Mouse (Mus musculus): ENCODE data around the gene Olfr1392. TPM values are rescaled to one million over a fixed set of nuclear protein-coding genes. Genes with fewer than 3 reads are reported as not detected.

Gene Olfr1392
- total and polyA plus RNA-seq, 2 experiments = 0.09 TPM; not detected in 1

DNA sequence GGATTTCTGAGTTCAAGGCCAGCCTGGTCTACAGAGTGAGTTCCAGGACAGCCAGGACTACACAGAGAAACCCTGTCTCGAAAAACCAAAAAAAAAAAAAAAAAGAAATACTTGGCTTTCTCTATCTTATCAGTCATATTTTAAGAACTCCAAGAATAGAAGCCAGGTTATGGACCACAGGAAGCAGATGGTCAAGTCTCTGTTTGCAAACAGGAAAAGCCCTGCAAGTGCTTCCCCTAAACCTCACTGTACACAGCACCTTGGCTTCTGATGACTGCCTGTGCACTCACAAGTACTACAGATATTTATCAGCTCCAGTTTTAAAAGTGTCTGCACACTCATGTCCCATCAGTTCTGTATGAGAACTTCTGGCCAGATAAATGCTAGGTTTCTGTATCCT, 43.6 kb upstream of the Olfr1392 start:
- no peaks in the 10 kb centered on the region; the same call in 1 of the 2 replicates for H3K79me2 ChIP-seq (ENCODE audit: control insufficient read depth, insufficient read depth, low read length)
- no peak overlapping the region for H3K4me3 ChIP-seq (ENCODE audit: insufficient read depth, low read depth, low read length)
- H3K36me3 ChIP-seq (ENCODE audit: control insufficient read depth, insufficient read depth, low read length) = no peaks in the 10 kb centered on the region
- H3K27me3 ChIP-seq (ENCODE audit: control insufficient read depth, insufficient read depth, low read length) = no peaks in the 10 kb centered on the region
- peaks cover 18% of the 10 kb centered on the region for H3K4me1 ChIP-seq (ENCODE audit: control insufficient read depth, insufficient read depth, low read length)
- TF ChIP-seq POLR2A (IDR thresholded peaks at IDR 0.05; ENCODE audit: extremely low read depth, insufficient read depth, low read length) (no peak), CTCF (IDR thresholded peaks at IDR 0.05; ENCODE audit: low read depth, low read length) (no peak)
- 55% methylated on average over 1 of the region's 1 CpGs for WGBS
- H3K9ac ChIP-seq (ENCODE audit: low read depth, low read length) = no peak overlapping the region
- no peak for DNase-seq (ENCODE audit: extremely low read depth, low read depth, low spot score)
- H3K27ac ChIP-seq (replicated peaks; ENCODE audit: insufficient read depth, low read depth, low read length) = no peak overlapping the region

DNA sequence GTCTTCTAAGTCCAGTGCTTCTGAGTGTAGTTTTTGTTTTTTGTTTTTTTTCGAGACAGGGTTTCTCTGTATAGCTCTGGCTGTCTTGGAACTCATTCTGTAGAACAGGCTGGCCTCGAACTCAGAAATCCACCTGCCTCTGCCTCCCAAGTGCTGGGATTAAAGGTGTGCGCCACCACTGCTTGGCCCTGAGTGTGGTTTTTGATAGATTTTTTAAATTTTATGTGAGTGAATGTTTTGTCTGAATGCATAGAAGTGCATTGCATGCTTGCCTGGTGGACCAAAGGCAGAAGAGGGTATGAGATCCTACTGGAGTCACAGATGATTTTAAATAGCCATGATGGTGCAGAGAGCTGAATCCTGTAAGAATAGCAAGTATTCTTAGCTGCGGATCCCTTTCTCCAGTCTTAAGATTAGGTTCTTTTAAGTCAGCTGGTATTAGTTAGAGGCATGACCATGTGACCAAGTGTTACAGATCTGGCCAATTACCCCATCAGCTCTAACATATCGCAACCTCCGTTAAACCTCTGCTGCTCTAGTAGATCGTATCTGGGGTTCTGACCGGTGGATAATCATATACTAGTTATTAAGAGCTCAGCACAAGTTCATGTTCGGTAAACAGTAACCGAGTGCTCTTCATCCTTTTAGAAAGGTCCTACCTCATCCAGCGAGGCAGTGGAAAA, 42.0 kb upstream of the Olfr1392 start:
- Histone ChIP-seq H3K9ac (ENCODE audit: low read depth, low read length) (no peak overlapping the region), H3K27me3 (ENCODE audit: control insufficient read depth, insufficient read depth, low read length) (no peaks in the 10 kb centered on the region), H3K36me3 (ENCODE audit: control insufficient read depth, insufficient read depth, low read length) (no peaks in the 10 kb centered on the region), H3K4me1 (ENCODE audit: control insufficient read depth, insufficient read depth, low read length) (peaks cover 15% of the 10 kb centered on the region), H3K4me3 (ENCODE audit: insufficient read depth, low read depth, low read length) (peak overlapping the region; percentile 64), H3K79me2 (ENCODE audit: control insufficient read depth, insufficient read depth, low read length) (peaks cover 9% of the 10 kb centered on the region; the same call in 1 of the 2 replicates), H3K27ac (replicated peaks; ENCODE audit: insufficient read depth, low read depth, low read length) (peak overlapping the region; percentile 33)
- no peak for TF ChIP-seq POLR2A (IDR thresholded peaks at IDR 0.05; ENCODE audit: extremely low read depth, insufficient read depth, low read length)
- no peak for TF ChIP-seq CTCF (IDR thresholded peaks at IDR 0.05; ENCODE audit: low read depth, low read length)
- 20% methylated on average over 11 of the region's 11 CpGs for WGBS
- peak; percentile 62 for DNase-seq (ENCODE audit: extremely low read depth, low read depth, low spot score)

DNA sequence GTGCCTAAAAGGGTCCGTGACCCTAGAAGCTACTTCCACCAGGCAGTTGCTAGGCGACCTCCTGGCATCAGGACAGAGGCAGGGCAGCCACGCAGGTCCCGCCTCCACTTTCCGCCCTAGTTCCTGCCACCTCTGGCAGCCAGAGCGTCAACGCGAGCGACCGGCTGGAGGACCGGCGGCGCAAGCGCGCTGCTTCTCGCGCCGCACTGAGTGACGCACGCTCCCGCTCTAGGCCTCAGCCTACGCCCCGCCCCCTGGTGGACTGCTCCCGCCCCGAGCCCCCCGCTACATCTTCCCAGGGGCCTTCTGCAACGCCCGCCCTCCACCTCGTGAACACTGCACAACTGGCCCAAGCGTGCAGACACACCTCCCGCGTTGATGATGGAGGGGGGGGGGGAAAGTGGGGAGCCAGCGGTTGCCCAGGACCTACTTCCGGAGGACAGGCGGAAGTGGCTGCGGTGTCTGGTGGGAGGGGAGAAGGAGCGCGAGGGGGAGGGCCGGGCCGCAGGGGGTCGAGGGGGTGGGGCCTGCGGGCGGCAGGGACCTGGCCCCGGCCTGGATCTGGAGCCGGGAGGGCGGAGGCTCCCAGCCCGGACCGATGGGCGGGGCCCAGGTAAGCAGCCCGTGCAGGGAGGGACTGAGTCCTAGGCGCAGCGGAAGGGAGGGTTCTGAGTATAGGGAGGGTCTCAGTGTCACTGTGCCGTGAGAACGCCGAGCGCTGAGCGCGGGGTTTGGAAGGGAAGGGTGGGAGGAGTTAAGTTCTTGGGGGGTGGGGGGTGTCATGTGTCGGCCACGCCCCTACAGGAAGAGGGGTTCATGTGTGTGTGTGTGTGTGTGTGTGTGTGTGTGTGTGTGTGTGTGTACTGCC, 41.1 kb upstream of the Olfr1392 start, which contains the start of gene Mgat1:
Mgat1 (plus strand) TSS at position 465 of the 868 bp plus-strand sequence.
- H3K4me1 ChIP-seq (ENCODE audit: control insufficient read depth, insufficient read depth, low read length) = peaks cover 21% of the 10 kb centered on the region

DNA sequence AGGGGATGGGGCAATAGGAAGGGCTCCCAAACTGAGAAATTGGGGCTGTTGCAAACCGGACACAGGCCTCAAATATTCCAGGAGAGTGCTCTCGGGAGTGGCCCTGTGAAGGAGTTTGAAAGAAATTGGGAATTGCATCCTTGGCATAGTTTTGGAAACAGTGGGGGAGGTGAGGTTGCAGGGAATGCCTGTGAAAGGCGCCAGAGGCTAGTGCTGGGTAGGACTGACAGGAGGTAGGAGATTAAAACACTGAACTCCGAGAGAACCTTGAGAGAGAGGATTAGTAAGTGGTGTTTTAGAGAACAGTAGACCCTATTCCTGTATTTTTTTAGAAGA, 40.5 kb upstream of the Olfr1392 start:
- H3K79me2 ChIP-seq (ENCODE audit: control insufficient read depth, insufficient read depth, low read length) = peaks cover 17% of the 10 kb centered on the region; the same call in 1 of the 2 replicates
- DNase-seq (ENCODE audit: extremely low read depth, low read depth, low spot score) = no peak
- H3K27ac ChIP-seq (replicated peaks; ENCODE audit: insufficient read depth, low read depth, low read length) = peak overlapping the region; percentile 55
- TF ChIP-seq CTCF (IDR thresholded peaks at IDR 0.05; ENCODE audit: low read depth, low read length) = no peak
- TF ChIP-seq POLR2A (IDR thresholded peaks at IDR 0.05; ENCODE audit: extremely low read depth, insufficient read depth, low read length) = no peak
- WGBS = 0% methylated on average over 4 of the region's 4 CpGs
- peak overlapping the region; percentile 28 for H3K9ac ChIP-seq (ENCODE audit: low read depth, low read length)
- peaks cover 27% of the 10 kb centered on the region for H3K4me1 ChIP-seq (ENCODE audit: control insufficient read depth, insufficient read depth, low read length)
- no peaks in the 10 kb centered on the region for H3K36me3 ChIP-seq (ENCODE audit: control insufficient read depth, insufficient read depth, low read length)
- peak overlapping the region; percentile 64 for H3K4me3 ChIP-seq (ENCODE audit: insufficient read depth, low read depth, low read length)
- no peaks in the 10 kb centered on the region for H3K27me3 ChIP-seq (ENCODE audit: control insufficient read depth, insufficient read depth, low read length)

More for the DNA sequence above, 41.1 kb upstream of the Olfr1392 start, which contains the start of gene Mgat1:
- Histone ChIP-seq H3K27me3 (ENCODE audit: control insufficient read depth, insufficient read depth, low read length) (no peaks in the 10 kb centered on the region), H3K4me3 (ENCODE audit: insufficient read depth, low read depth, low read length) (peak within 1 kb of the TSS; percentile 64), H3K9ac (ENCODE audit: low read depth, low read length) (peak within 1 kb of the TSS; percentile 75), H3K79me2 (ENCODE audit: control insufficient read depth, insufficient read depth, low read length) (peaks cover 11% of the 10 kb centered on the region; the same call in 1 of the 2 replicates), H3K27ac (replicated peaks; ENCODE audit: insufficient read depth, low read depth, low read length) (peak within 1 kb of the TSS; percentile 61), H3K36me3 (ENCODE audit: control insufficient read depth, insufficient read depth, low read length) (no peaks in the 10 kb centered on the region)
- WGBS = 1% methylated on average over 60 of the region's 60 CpGs
- peak; percentile 53; the same call in 1 of the 2 replicates for TF ChIP-seq POLR2A (IDR thresholded peaks at IDR 0.05; ENCODE audit: extremely low read depth, insufficient read depth, low read length)
- 0 out of 2 replicates have a peak, but pooled peaks have one; percentile 4 for TF ChIP-seq CTCF (IDR thresholded peaks at IDR 0.05; ENCODE audit: low read depth, low read length)
- peak; percentile 91 for DNase-seq (ENCODE audit: extremely low read depth, low read depth, low spot score)

DNA sequence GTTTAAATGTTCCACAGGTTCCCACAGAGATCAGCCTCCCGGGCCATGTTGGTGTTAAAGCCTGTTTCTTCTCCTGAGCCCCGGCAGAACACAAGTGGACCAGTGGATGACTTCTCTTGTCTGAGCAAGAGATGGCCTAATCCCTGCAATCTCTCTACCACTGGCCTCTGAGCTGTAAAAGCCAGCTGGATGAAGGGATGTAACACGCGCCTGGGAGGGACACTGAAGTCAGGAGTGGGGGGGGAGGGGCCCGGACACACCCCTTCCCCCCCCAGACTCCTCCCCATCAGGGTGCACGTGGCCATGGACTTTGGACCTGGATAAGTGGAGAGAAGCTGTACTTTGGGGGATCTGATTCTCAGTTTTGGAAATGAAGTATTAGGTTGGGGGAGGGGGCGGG, 39.9 kb upstream of the Olfr1392 start:
- peak; percentile 91 for DNase-seq (ENCODE audit: extremely low read depth, low read depth, low spot score)
- peaks cover 22% of the 10 kb centered on the region; the same call in 1 of the 2 replicates for H3K79me2 ChIP-seq (ENCODE audit: control insufficient read depth, insufficient read depth, low read length)
- peaks cover 30% of the 10 kb centered on the region for H3K4me1 ChIP-seq (ENCODE audit: control insufficient read depth, insufficient read depth, low read length)
- 5% methylated on average over 7 of the region's 7 CpGs for WGBS
- TF ChIP-seq CTCF (IDR thresholded peaks at IDR 0.05; ENCODE audit: low read depth, low read length) (no peak), POLR2A (IDR thresholded peaks at IDR 0.05; ENCODE audit: extremely low read depth, insufficient read depth, low read length) (peak; percentile 39; the same call in 1 of the 2 replicates)
- H3K4me3 ChIP-seq (ENCODE audit: insufficient read depth, low read depth, low read length) = peak overlapping the region; percentile 59
- H3K36me3 ChIP-seq (ENCODE audit: control insufficient read depth, insufficient read depth, low read length) = no peaks in the 10 kb centered on the region
- H3K9ac ChIP-seq (ENCODE audit: low read depth, low read length) = peak overlapping the region; percentile 67
- H3K27ac ChIP-seq (replicated peaks; ENCODE audit: insufficient read depth, low read depth, low read length) = peak overlapping the region; percentile 55
- H3K27me3 ChIP-seq (ENCODE audit: control insufficient read depth, insufficient read depth, low read length) = no peaks in the 10 kb centered on the region
